Mouse (Mus musculus) fat pad, adult 2 months (tissue): ENCODE results near the gene Nanp.

Source experiments
- DNase-seq: peaks from one replicate; pipeline ENCODE4 v3.0.0-alpha.2; 2011; ENCODE audit warnings: low read depth, low spot score; ENCODE audit errors: extremely low read depth

The Nanp gene

GRCm38 (mm10) chr2:150999021-150999420 lies 40.2 kb downstream of the Nanp start:
- DNase-seq, result no peak

DNA sequence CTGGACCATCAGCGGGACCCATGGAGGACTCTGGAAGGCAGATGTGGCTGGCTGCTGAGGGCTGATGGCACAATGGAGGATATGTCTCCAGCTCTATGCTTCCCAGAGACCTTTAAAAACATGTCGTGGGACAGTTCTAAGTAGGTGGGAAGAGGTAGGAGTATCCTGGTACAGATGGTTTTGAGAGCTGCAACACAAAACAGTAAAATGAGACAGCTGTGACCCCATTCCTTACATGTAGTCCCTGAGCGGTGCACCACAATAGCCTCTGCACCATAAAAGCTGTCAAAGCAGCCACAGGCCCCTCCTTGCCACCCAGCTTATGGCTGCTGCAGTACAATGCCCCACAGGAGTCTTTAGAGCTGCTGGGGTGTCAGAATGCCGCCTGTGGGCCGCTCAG lies 41.6 kb downstream of the Nanp start:
- DNase-seq, result no peak

DNA sequence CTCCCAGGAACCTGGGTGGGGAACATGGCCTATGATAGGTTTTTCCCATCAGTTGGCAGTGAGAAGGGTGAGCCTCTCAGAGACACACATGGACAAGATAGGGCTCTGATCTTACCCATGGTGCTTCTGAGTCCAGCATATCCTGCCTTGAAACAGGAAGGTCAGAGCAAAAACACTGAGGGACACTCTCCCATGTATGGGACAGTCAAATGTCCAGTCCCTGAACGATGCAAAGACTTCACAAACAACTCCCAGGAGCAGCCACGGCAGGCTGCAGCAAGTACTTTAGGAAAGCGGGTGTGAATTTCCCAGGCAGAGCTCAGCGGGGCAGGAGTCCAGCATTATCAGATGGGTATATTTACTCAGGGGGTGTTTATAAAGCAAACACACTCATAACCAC lies 43.9 kb downstream of the Nanp start:
- DNase-seq, result no peak

DNA sequence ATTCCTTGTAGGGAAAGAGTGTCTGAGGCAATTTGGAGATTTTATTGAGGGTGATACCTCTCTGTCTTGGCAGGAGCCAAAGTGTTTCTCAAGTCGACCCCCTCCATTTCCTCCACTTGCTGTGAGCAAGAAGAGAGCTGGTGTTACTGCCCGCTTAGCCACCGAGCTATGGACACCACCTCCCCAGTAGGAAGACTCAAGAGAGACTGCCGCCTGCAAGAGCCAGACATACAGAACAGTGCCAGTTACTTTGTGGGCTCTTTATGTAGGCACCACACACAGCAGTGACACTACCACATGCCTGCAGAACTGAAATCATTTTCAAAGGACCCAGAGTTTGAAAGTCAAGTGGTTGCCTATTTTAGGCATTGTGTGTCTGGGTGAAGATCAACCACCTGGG lies 48.1 kb downstream of the Nanp start:
- no peak for DNase-seq

DNA sequence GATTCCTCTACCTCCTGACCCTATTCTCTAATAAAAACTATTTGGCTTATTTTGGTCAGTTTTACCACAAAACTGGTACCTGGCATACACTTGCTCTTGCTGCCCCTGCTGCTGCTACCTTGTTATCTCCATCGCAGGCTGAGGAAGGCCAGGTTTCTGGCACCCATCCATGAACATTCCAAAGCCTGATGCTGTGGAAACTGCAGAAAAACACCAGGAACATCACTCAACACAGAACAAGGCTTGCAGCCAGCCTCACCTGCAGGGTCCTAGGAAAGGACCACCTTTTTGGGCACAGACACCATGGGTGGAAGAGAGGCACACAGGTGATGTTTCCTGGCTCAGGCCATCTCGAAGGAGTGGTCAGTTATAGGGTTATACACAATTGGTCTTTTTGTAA lies 48.7 kb downstream of the Nanp start:
- DNase-seq, result no peak

- no peak for DNase-seq
These were observed 53.8 kb downstream of the Nanp start for GRCm38 (mm10) chr2:150985359-150985758.

GRCm38 (mm10) chr2:150982051-150982450 lies 57.1 kb downstream of the Nanp start:
- no peak for DNase-seq

DNA sequence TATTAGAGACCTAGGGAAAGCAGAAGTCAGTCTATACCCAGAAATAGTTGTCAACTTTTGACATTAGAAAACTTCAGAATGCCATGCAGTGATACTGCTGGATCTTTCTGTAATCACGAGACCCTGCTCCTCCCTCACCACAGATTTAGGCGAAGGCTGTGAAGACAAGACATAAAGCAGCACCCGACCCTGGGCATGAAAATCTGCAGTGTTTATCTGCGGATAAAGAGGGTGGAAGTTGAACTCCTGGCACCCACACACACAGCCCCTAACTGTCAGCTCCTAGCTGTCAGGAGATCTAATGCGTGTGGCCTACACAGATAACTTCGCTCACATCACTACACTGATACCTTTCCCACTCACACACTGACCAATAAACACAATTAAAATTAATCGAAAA lies 57.7 kb downstream of the Nanp start:
- no peak for DNase-seq

DNA sequence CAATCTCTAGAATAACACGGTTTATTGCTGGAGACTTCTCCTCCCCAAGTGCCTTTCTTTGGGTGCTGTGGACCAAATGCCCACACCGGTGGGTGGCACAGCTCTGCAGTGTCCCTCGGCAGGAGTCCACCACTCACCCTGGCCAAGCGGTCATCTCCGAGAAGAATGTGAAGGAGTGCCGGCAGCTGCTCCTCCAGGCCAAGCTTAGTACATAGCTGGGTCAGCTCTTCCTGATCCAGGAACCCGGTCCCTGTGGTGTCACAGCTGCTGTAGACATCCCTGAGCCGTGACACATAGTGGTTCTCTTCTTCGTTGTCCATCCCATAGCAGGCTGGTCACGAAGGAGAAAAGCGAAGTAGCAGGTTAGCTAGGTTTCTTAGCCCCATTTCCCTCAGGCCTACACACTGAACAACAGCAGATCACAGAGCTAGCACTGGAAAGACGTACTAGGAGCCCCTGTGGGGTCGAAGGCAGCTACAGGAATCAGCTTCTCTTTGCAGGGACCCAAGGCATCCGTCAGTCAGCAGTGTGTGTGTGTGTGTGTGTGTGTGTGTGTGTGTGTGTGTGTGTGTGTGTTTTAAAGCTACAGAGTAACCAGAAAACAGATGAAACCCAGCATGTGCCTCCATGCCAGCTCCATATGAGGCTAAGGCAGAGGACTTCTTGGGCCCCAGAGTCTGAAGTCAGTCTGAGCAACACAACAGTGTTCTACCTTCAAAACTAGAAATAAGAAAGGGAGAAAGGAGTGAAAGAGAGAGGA lies 59.2 kb downstream of the Nanp start:
- no peak for DNase-seq
